In the genomic region with DNA sequence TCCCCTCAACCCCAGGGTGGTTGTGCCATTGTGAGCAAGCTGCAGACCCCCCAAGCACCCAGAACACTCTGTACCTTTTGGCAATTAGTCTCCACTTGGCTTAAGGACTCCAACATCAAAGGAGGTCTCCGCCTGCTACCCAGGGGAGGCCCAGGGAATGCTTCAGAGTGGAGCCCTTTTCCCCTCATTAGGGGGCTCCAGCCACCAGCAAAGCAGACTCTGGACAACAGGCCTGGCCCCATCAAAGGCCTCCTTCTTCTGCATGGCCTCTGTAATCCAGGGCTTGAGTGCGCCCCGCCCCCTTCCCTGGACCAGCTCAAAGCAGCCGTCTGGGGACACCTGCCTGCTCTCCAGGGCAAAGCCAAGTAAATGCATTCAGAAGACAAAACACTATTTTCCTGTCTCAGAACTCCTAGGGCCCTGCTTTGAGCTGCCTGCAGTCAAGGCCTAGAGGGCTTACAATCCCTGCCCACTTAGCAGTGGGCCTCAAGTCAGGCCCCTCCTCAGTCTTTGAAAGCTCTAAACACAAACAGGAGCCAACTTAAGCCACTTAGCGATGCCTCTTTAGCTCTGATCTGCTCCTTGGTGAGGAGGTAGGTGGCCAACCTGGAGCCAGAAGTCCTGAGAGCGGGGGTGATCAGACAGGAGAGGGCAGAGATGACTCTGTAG, we compare ENCODE assay signal across 10 mouse cellular contexts.
DNase-seq lines count a peak whose midpoint lies in the region; ATAC-seq and TF ChIP-seq lines count a peak whose summit lies in the region.
"Had no signal": no experiment of that assay in that cellular context is flagged by ENCODE, and none has a peak within 500 bp of the region (broad histone marks: within the 10 kb centered on the region; RNA-seq: fewer than 3 reads in every experiment).

No protein-coding gene starts in this region.

- no peak overlapping the region for H3K4me3 ChIP-seq in embryonic facial prominence, embryonic 15.5 days (replicated peaks)
- H3K4me3 ChIP-seq in hindbrain, postnatal 0 days (ENCODE audit: low read length), result no peak overlapping the region
- no peak overlapping the region for H3K4me3 ChIP-seq in liver, postnatal 0 days (ENCODE audit: low read depth, low read length)
- H3K4me3 ChIP-seq: liver, embryonic 15.5 days had no signal

- peaks cover 11% of the 10 kb centered on the region; the same call in 1 of the 2 replicates for H3K27me3 ChIP-seq in embryonic facial prominence, embryonic 15.5 days
- H3K27me3 ChIP-seq in hindbrain, postnatal 0 days (ENCODE audit: insufficient read depth, low read length), result no peaks in the 10 kb centered on the region
- H3K27me3 ChIP-seq in liver, postnatal 0 days (ENCODE audit: insufficient read depth, low read length), result no peaks in the 10 kb centered on the region
- H3K27me3 ChIP-seq: liver, embryonic 15.5 days had no signal

- peak; percentile 17 for DNase-seq in layer of hippocampus, adult 9-11 months
- DNase-seq in layer of hippocampus, adult 9-10 months (ENCODE audit: low spot score), result no peak
- DNase-seq in hindbrain, postnatal 0 days (ENCODE audit: low spot score), result peak; percentile 44
- DNase-seq in retina, embryonic 14.5 days (ENCODE audit: low spot score), result peak; percentile 32
- no peak for DNase-seq in thymus, postnatal 25 days
- no peak for DNase-seq in yolk sac, embryonic 10.5 days (ENCODE audit: low spot score)
- no peak for DNase-seq in liver, postnatal 0 days
- DNase-seq: gastrocnemius, postnatal 14 days had no signal

- no peak overlapping the region for H3K4me2 ChIP-seq in embryonic facial prominence, embryonic 15.5 days (replicated peaks)
- no peak overlapping the region for H3K4me2 ChIP-seq in hindbrain, postnatal 0 days (ENCODE audit: low read depth, low read length)
- H3K4me2 ChIP-seq in liver, postnatal 0 days (ENCODE audit: low read depth, low read length), result no peak overlapping the region
- H3K4me2 ChIP-seq: liver, embryonic 15.5 days had no signal

- peak; percentile 26; the same call in 1 of the 2 replicates for TF ChIP-seq CTCF in hindbrain, postnatal 0 days (IDR thresholded peaks at IDR 0.05; ENCODE audit: low read depth)
- TF ChIP-seq CTCF in liver, postnatal 0 days (IDR thresholded peaks at IDR 0.05; ENCODE audit: low read depth), result no peak

- H3K27ac ChIP-seq in embryonic facial prominence, embryonic 15.5 days (replicated peaks), result no peak overlapping the region
- H3K27ac ChIP-seq in hindbrain, postnatal 0 days, result 0 out of 2 replicates have a peak overlapping the region, but pooled peaks have one; percentile 26
- no peak overlapping the region for H3K27ac ChIP-seq in liver, postnatal 0 days (ENCODE audit: low read depth)
- H3K27ac ChIP-seq: liver, embryonic 15.5 days had no signal

- WGBS in embryonic facial prominence, embryonic 15.5 days, result 31% methylated on average over 6 of the region's 6 CpGs
- 31% methylated on average over 6 of the region's 6 CpGs for WGBS in hindbrain, postnatal 0 days
- 57% methylated on average over 6 of the region's 6 CpGs for WGBS in liver, postnatal 0 days (ENCODE audit: insufficient replicate concordance)

- peak; percentile 39; the same call in 1 of the 2 replicates for ATAC-seq in embryonic facial prominence, embryonic 15.5 days (ENCODE audit: insufficient number of reproducible peaks, low FRiP score, low TSS enrichment, low read depth)
- peak; percentile 76 for ATAC-seq in hindbrain, postnatal 0 days
- ATAC-seq in liver, postnatal 0 days, result no peak

- no peaks in the 10 kb centered on the region for H3K9me3 ChIP-seq in embryonic facial prominence, embryonic 15.5 days (replicated peaks)
- H3K9me3 ChIP-seq in hindbrain, postnatal 0 days (ENCODE audit: low read length), result no peaks in the 10 kb centered on the region
- H3K9me3 ChIP-seq in liver, postnatal 0 days (ENCODE audit: low read length), result no peaks in the 10 kb centered on the region
- H3K9me3 ChIP-seq: liver, embryonic 15.5 days had no signal

- H3K4me1 ChIP-seq in embryonic facial prominence, embryonic 15.5 days, result no peaks in the 10 kb centered on the region
- 0 out of 2 replicates have a peak, but pooled peaks cover 6% of the 10 kb centered on the region for H3K4me1 ChIP-seq in hindbrain, postnatal 0 days (ENCODE audit: insufficient read depth, low read length)
- no peaks in the 10 kb centered on the region for H3K4me1 ChIP-seq in liver, postnatal 0 days (ENCODE audit: insufficient read depth)
- H3K4me1 ChIP-seq: liver, embryonic 15.5 days had no signal

- TF ChIP-seq EP300 in liver, postnatal 0 days (IDR thresholded peaks at IDR 0.05; ENCODE audit: low read depth), result no peak

- H3K36me3 ChIP-seq in embryonic facial prominence, embryonic 15.5 days, result no peaks in the 10 kb centered on the region
- no peaks in the 10 kb centered on the region for H3K36me3 ChIP-seq in hindbrain, postnatal 0 days (ENCODE audit: insufficient read depth, low read length)
- H3K36me3 ChIP-seq in liver, postnatal 0 days (replicated peaks; ENCODE audit: insufficient read depth, low read length), result no peaks in the 10 kb centered on the region
- H3K36me3 ChIP-seq: liver, embryonic 15.5 days had no signal

- no peak overlapping the region for H3K9ac ChIP-seq in embryonic facial prominence, embryonic 15.5 days
- H3K9ac ChIP-seq in hindbrain, postnatal 0 days (replicated peaks; ENCODE audit: low read length), result no peak overlapping the region
- H3K9ac ChIP-seq in liver, postnatal 0 days (replicated peaks), result no peak overlapping the region
- H3K9ac ChIP-seq: liver, embryonic 15.5 days had no signal

Comparison
In these comparisons a context has a peak if more than half of its experiments do, and no peak if none do; other contexts are left out.
1. DNase-seq: peak in layer of hippocampus, adult 9-11 months (single experiment), hindbrain, postnatal 0 days (single experiment) and retina, embryonic 14.5 days (single experiment); none in layer of hippocampus, adult 9-10 months (single experiment), thymus, postnatal 25 days (single experiment), yolk sac, embryonic 10.5 days (single experiment) and liver, postnatal 0 days (single experiment).